Mouse (Mus musculus): Measurements from ENCODE around the gene Ugt1a5. TPM values are rescaled to one million over a fixed set of nuclear protein-coding genes. Genes with fewer than 3 reads are reported as not detected.

The Ugt1a5 gene
- polyA plus RNA-seq, 1 experiment from 2014 or later, result not detected

DNA sequence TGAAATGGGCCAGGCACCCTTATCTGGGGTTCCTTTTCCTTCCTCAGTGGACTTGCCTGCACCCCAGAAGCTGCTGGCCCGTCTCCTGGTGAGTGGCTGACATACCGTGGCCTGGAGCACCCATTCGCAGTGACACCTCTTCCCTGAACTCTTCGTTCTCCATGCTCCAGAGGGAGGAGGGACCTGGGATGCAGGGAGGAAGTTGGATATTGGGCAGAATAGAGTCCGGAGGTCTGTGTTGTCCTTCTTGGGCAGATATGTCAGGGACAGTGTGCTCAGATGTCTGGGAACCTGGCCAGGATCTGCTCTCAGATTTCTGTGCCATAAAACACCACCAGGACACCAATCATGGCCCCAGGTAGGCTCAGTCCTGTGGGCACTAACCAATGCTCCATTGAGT, 74.3 kb downstream of the Ugt1a5 start:
- Histone ChIP-seq H3K4me2 (ENCODE audit: low read depth, low read length) (no peak overlapping the region), H3K4me3 (ENCODE audit: low read length) (no peak overlapping the region), H3K27me3 (ENCODE audit: control insufficient read depth, insufficient read depth, low read depth, low read length) (no peaks in the 10 kb centered on the region), H3K36me3 (ENCODE audit: control insufficient read depth, insufficient read depth, low read length) (no peaks in the 10 kb centered on the region), H3K27ac (ENCODE audit: low read length) (no peak overlapping the region), H3K9ac (ENCODE audit: low read length) (no peak overlapping the region), H3K9me3 (ENCODE audit: control insufficient read depth, low read length) (peaks cover 76% of the 10 kb centered on the region), H3K4me1 (replicated peaks; ENCODE audit: control insufficient read depth, insufficient read depth, low read length) (no peaks in the 10 kb centered on the region)
- no peak for ATAC-seq (ENCODE audit: low read depth)
- 70% methylated on average over 5 of the region's 5 CpGs for WGBS

- no peaks in the 10 kb centered on the region for H3K27me3 ChIP-seq (ENCODE audit: control insufficient read depth, insufficient read depth, low read depth, low read length)
- no peak overlapping the region for H3K27ac ChIP-seq (ENCODE audit: low read length)
- no peaks in the 10 kb centered on the region for H3K36me3 ChIP-seq (ENCODE audit: control insufficient read depth, insufficient read depth, low read length)
- no peak overlapping the region for H3K4me3 ChIP-seq (ENCODE audit: low read length)
- H3K4me2 ChIP-seq (ENCODE audit: low read depth, low read length), result no peak overlapping the region
- H3K4me1 ChIP-seq (replicated peaks; ENCODE audit: control insufficient read depth, insufficient read depth, low read length), result no peaks in the 10 kb centered on the region
- H3K9ac ChIP-seq (ENCODE audit: low read length), result no peak overlapping the region
- WGBS, result 61% methylated on average over 4 of the region's 4 CpGs
- peak; percentile 3; the same call in 1 of the 2 replicates for ATAC-seq (ENCODE audit: low read depth)
- peaks cover 76% of the 10 kb centered on the region for H3K9me3 ChIP-seq (ENCODE audit: control insufficient read depth, low read length)
Measured at GRCm38 (mm10) chr1:88240579-88240978, 74.8 kb downstream of the Ugt1a5 start.

DNA sequence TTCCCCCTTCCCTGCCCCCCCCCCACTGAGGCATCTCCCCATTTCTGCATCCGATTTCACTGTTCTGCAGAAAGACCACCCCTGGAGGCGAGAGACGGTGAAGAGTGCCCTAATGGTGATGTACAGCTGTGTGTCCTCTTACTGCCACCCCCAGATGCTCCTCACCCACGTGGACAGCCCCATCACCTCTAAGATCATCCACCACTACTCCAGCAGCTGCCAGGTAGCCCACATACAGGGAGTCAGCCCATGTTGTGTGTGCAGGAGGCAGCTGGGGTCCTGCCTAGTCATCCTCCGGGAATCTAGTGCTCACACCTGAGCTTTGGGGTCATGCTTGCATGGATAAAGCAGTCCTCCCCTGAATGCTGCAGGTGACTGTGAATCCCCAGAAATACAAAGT, 78.0 kb downstream of the Ugt1a5 start:
- Histone ChIP-seq H3K9me3 (ENCODE audit: control insufficient read depth, low read length) (peaks cover 76% of the 10 kb centered on the region), H3K4me3 (ENCODE audit: low read length) (no peak overlapping the region), H3K4me1 (replicated peaks; ENCODE audit: control insufficient read depth, insufficient read depth, low read length) (no peaks in the 10 kb centered on the region), H3K36me3 (ENCODE audit: control insufficient read depth, insufficient read depth, low read length) (no peaks in the 10 kb centered on the region), H3K4me2 (ENCODE audit: low read depth, low read length) (no peak overlapping the region), H3K9ac (ENCODE audit: low read length) (no peak overlapping the region), H3K27ac (ENCODE audit: low read length) (no peak overlapping the region), H3K27me3 (ENCODE audit: control insufficient read depth, insufficient read depth, low read depth, low read length) (no peaks in the 10 kb centered on the region)
- ATAC-seq (ENCODE audit: low read depth), result no peak
- WGBS, result 59% methylated on average over 5 of the region's 5 CpGs

GRCm38 (mm10) chr1:88245881-88246280, 80.1 kb downstream of the Ugt1a5 start:
- Histone ChIP-seq H3K27ac (ENCODE audit: low read length) (no peak overlapping the region), H3K4me2 (ENCODE audit: low read depth, low read length) (no peak overlapping the region), H3K4me3 (ENCODE audit: low read length) (no peak overlapping the region), H3K9me3 (ENCODE audit: control insufficient read depth, low read length) (peaks cover 75% of the 10 kb centered on the region), H3K36me3 (ENCODE audit: control insufficient read depth, insufficient read depth, low read length) (no peaks in the 10 kb centered on the region), H3K4me1 (replicated peaks; ENCODE audit: control insufficient read depth, insufficient read depth, low read length) (no peaks in the 10 kb centered on the region), H3K27me3 (ENCODE audit: control insufficient read depth, insufficient read depth, low read depth, low read length) (no peaks in the 10 kb centered on the region), H3K9ac (ENCODE audit: low read length) (no peak overlapping the region)
- ATAC-seq (ENCODE audit: low read depth), result no peak
- 76% methylated on average over 6 of the region's 6 CpGs for WGBS

DNA sequence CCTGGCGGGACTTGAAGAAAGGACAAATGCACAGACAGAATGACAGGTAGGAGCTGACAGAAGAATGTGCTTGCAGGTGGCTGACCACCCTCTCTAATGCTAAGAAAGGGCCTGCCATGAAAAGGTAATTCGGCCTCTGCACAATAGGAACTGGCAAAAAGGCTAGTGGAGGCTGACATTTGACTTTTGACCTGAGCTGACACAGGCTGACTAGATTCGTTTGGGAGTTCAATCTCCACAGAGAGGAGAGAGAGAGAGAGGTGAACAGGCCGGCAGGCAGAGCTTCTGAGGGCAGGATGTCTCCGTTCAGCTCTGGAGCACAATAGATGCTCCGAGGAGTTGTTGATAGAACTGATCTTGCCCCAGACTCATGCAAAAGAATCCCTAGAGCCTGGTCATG, 80.6 kb downstream of the Ugt1a5 start:
- Histone ChIP-seq H3K9me3 (ENCODE audit: control insufficient read depth, low read length) (peaks cover 75% of the 10 kb centered on the region), H3K9ac (ENCODE audit: low read length) (no peak overlapping the region), H3K4me1 (replicated peaks; ENCODE audit: control insufficient read depth, insufficient read depth, low read length) (no peaks in the 10 kb centered on the region), H3K27ac (ENCODE audit: low read length) (no peak overlapping the region), H3K36me3 (ENCODE audit: control insufficient read depth, insufficient read depth, low read length) (no peaks in the 10 kb centered on the region), H3K27me3 (ENCODE audit: control insufficient read depth, insufficient read depth, low read depth, low read length) (no peaks in the 10 kb centered on the region), H3K4me3 (ENCODE audit: low read length) (no peak overlapping the region), H3K4me2 (ENCODE audit: low read depth, low read length) (no peak overlapping the region)
- no peak for ATAC-seq (ENCODE audit: low read depth)
- WGBS, result 42% methylated on average over 6 of the region's 6 CpGs

- H3K9ac ChIP-seq (ENCODE audit: low read length), result no peak overlapping the region
- no peaks in the 10 kb centered on the region for H3K27me3 ChIP-seq (ENCODE audit: control insufficient read depth, insufficient read depth, low read depth, low read length)
- H3K4me3 ChIP-seq (ENCODE audit: low read length), result no peak overlapping the region
- WGBS, result 49% methylated on average over 2 of the region's 2 CpGs
- H3K4me1 ChIP-seq (replicated peaks; ENCODE audit: control insufficient read depth, insufficient read depth, low read length), result no peaks in the 10 kb centered on the region
- no peak for ATAC-seq (ENCODE audit: low read depth)
- no peak overlapping the region for H3K27ac ChIP-seq (ENCODE audit: low read length)
- no peaks in the 10 kb centered on the region for H3K36me3 ChIP-seq (ENCODE audit: control insufficient read depth, insufficient read depth, low read length)
- H3K9me3 ChIP-seq (ENCODE audit: control insufficient read depth, low read length), result peaks cover 77% of the 10 kb centered on the region
- no peak overlapping the region for H3K4me2 ChIP-seq (ENCODE audit: low read depth, low read length)
Measured at GRCm38 (mm10) chr1:88247660-88248059, 81.8 kb downstream of the Ugt1a5 start.

GRCm38 (mm10) chr1:88248658-88249057, 82.8 kb downstream of the Ugt1a5 start:
- Histone ChIP-seq H3K36me3 (ENCODE audit: control insufficient read depth, insufficient read depth, low read length) (no peaks in the 10 kb centered on the region), H3K27ac (ENCODE audit: low read length) (no peak overlapping the region), H3K4me1 (replicated peaks; ENCODE audit: control insufficient read depth, insufficient read depth, low read length) (no peaks in the 10 kb centered on the region), H3K27me3 (ENCODE audit: control insufficient read depth, insufficient read depth, low read depth, low read length) (no peaks in the 10 kb centered on the region), H3K4me2 (ENCODE audit: low read depth, low read length) (no peak overlapping the region), H3K9ac (ENCODE audit: low read length) (no peak overlapping the region), H3K9me3 (ENCODE audit: control insufficient read depth, low read length) (peaks cover 71% of the 10 kb centered on the region), H3K4me3 (ENCODE audit: low read length) (no peak overlapping the region)
- ATAC-seq (ENCODE audit: low read depth), result no peak
- 63% methylated on average over 4 of the region's 4 CpGs for WGBS

DNA sequence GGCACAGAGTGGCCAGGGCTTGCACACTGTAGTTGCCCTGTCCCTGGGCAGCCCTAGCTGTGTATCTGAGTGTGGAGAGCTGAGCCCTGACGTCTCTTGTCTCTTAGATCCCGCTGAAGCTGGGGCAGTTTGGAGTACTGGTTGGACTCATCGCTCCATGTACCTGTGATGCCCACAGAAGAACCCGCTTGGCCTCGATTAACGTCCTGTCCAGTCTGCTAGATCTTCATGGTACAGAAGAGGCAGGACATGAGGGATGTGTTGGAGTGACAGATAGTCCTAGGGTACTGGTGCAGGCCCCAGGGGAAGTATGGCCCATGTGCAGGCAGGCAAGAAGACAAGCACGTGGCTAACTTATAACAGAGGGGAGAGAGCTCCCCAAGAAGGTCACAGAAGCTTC, 83.8 kb downstream of the Ugt1a5 start:
- Histone ChIP-seq H3K9me3 (ENCODE audit: control insufficient read depth, low read length) (peaks cover 68% of the 10 kb centered on the region), H3K4me1 (replicated peaks; ENCODE audit: control insufficient read depth, insufficient read depth, low read length) (no peaks in the 10 kb centered on the region)
- no peak for ATAC-seq (ENCODE audit: low read depth)

GRCm38 (mm10) chr1:88250023-88250422, 84.2 kb downstream of the Ugt1a5 start:
- Histone ChIP-seq H3K4me3 (ENCODE audit: low read length) (no peak overlapping the region), H3K27me3 (ENCODE audit: control insufficient read depth, insufficient read depth, low read depth, low read length) (no peaks in the 10 kb centered on the region)
- ATAC-seq (ENCODE audit: low read depth), result no peak

More for the DNA sequence above, 83.8 kb downstream of the Ugt1a5 start:
- no peak overlapping the region for H3K4me3 ChIP-seq (ENCODE audit: low read length)
- no peak overlapping the region for H3K27ac ChIP-seq (ENCODE audit: low read length)
- WGBS, result 71% methylated on average over 7 of the region's 7 CpGs
- H3K27me3 ChIP-seq (ENCODE audit: control insufficient read depth, insufficient read depth, low read depth, low read length), result no peaks in the 10 kb centered on the region
- no peak overlapping the region for H3K4me2 ChIP-seq (ENCODE audit: low read depth, low read length)
- H3K9ac ChIP-seq (ENCODE audit: low read length), result no peak overlapping the region
- no peaks in the 10 kb centered on the region for H3K36me3 ChIP-seq (ENCODE audit: control insufficient read depth, insufficient read depth, low read length)

DNA sequence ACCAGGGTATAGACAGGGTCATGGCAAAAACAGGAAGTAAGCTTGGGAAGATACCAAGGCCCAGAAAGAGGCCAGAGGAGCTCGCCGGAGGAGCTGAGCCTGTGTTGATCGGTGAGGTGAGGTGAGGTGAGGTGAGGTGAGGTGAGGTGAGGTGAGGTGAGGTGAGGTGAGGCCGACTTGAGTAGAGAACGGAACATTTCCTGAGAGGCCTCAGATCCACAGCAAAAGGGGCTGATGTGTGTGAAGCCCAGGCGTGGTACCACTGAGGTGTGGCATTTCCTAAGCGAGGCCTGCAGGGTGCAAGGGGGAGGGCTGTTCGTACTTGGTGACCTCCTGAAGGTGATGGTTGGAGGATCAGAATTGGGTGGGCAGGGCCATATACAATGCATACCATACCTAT, 87.3 kb downstream of the Ugt1a5 start:
- no peak for ATAC-seq (ENCODE audit: low read depth)
- 70% methylated on average over 8 of the region's 8 CpGs for WGBS
- Histone ChIP-seq H3K27ac (ENCODE audit: low read length) (no peak overlapping the region), H3K9me3 (ENCODE audit: control insufficient read depth, low read length) (peaks cover 48% of the 10 kb centered on the region), H3K27me3 (ENCODE audit: control insufficient read depth, insufficient read depth, low read depth, low read length) (no peaks in the 10 kb centered on the region), H3K9ac (ENCODE audit: low read length) (no peak overlapping the region), H3K4me3 (ENCODE audit: low read length) (no peak overlapping the region), H3K4me1 (replicated peaks; ENCODE audit: control insufficient read depth, insufficient read depth, low read length) (no peaks in the 10 kb centered on the region), H3K4me2 (ENCODE audit: low read depth, low read length) (no peak overlapping the region), H3K36me3 (ENCODE audit: control insufficient read depth, insufficient read depth, low read length) (no peaks in the 10 kb centered on the region)

More at GRCm38 (mm10) chr1:88250023-88250422, 84.2 kb downstream of the Ugt1a5 start:
- Histone ChIP-seq H3K4me1 (replicated peaks; ENCODE audit: control insufficient read depth, insufficient read depth, low read length) (no peaks in the 10 kb centered on the region), H3K9ac (ENCODE audit: low read length) (no peak overlapping the region), H3K4me2 (ENCODE audit: low read depth, low read length) (no peak overlapping the region), H3K36me3 (ENCODE audit: control insufficient read depth, insufficient read depth, low read length) (no peaks in the 10 kb centered on the region), H3K9me3 (ENCODE audit: control insufficient read depth, low read length) (peaks cover 68% of the 10 kb centered on the region), H3K27ac (ENCODE audit: low read length) (no peak overlapping the region)
- 75% methylated on average over 5 of the region's 5 CpGs for WGBS
